Mouse (Mus musculus): ENCODE results near the gene Hnrnpl. TPM values are rescaled to one million over a fixed set of nuclear protein-coding genes. Genes with fewer than 3 reads are reported as not detected.

Gene Hnrnpl
- total and polyA plus RNA-seq, 3 experiments = 192 to 208 (median 206) TPM

DNA sequence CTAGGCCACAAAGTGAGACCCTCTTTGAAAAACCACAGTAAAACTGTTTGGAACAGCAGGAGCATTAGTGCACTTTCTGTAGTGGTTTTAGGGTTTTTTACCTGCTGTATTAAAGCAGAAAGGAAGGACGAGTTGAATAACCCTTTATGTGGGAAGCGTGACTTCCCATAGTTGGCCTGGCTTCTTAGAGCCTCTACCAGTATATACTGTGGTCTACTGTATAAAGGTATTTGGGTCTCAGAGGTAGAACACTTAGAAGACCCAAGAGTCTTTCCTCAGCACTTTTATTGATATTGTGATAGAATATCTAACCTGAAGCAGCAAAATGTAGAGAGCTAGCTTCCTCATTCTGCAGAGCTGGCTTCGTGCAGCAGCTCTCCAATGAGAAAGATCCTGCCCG is 11.2 kb downstream of the Hnrnpl start:
- no peak for DNase-seq
- no peak overlapping the region for H3K4me3 ChIP-seq
- peak overlapping the region; percentile 75 for H3K27ac ChIP-seq
- H3K4me1 ChIP-seq (ENCODE audit: control insufficient read depth, insufficient read depth, low read length) = peaks cover 44% of the 10 kb centered on the region
- TF ChIP-seq CTCF (IDR thresholded peaks at IDR 0.05) (no peak), EP300 (IDR thresholded peaks at IDR 0.05; ENCODE audit: insufficient read depth, low read depth, low read length) (no peak), POLR2A (IDR thresholded peaks at IDR 0.05; ENCODE audit: insufficient read depth, low read depth, low read length) (no peak)
- no peaks in the 10 kb centered on the region for H3K27me3 ChIP-seq (ENCODE audit: control insufficient read depth, insufficient read depth, low read length)
- 49% methylated on average over 4 of the region's 4 CpGs for WGBS
- H3K9ac ChIP-seq (ENCODE audit: low read depth, low read length) = no peak overlapping the region
- intact Hi-C loops (cut with DNase I) = no loop called here
- H3K79me2 ChIP-seq (replicated peaks; ENCODE audit: control insufficient read depth, insufficient read depth, low read length) = no peaks in the 10 kb centered on the region
- peaks cover 61% of the 10 kb centered on the region for H3K36me3 ChIP-seq (ENCODE audit: control insufficient read depth, insufficient read depth, low read length)

DNA sequence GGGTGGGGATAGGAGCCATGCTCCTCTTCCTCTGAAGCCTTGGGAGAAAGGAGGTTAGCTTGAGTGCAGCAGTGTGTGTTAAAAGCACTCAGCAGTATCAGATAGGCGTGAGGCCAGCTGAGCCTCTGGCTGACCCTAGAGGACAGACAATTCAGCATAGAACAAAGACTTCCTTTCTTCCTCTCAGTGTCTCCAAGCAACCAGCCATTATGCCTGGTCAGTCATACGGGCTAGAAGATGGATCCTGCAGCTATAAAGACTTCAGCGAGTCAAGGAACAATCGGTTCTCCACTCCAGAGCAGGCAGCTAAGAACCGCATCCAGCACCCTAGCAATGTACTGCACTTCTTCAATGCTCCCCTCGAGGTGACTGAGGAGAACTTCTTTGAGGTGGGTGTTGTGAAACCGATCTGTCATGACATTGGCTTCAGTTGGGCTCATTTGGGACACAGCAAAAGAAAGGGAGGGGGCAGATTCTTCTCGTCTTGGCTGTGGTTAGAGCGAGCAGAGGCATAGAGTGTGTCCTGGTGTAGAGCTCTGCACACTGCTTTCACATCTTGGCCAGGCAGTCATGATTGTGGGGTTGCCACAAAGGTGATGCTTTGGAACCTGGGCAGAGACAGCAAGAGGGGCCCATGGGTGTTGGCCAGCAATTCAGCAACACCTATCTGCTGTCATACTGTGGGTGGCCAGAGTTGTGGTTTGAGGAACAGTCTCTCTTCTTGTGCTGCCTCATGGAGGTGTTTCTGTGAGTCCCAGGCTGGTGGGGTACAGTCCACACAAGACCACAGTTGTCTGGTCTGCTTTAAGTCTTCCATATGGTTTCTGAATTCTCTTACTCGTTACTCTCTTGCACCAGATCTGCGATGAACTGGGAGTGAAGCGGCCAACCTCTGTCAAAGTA is 12.3 kb downstream of the Hnrnpl start:
- peaks cover 50% of the 10 kb centered on the region for H3K36me3 ChIP-seq (ENCODE audit: control insufficient read depth, insufficient read depth, low read length)
- H3K27ac ChIP-seq = peak overlapping the region; percentile 75
- TF ChIP-seq POLR2A (IDR thresholded peaks at IDR 0.05; ENCODE audit: insufficient read depth, low read depth, low read length) (0 out of 2 replicates have a peak, but pooled peaks have one; percentile 17), CTCF (IDR thresholded peaks at IDR 0.05) (no peak), EP300 (IDR thresholded peaks at IDR 0.05; ENCODE audit: insufficient read depth, low read depth, low read length) (peak; percentile 70; the same call in 1 of the 2 replicates)
- WGBS = 19% methylated on average over 12 of the region's 12 CpGs
- intact Hi-C loops (cut with DNase I) = no loop called here
- peak; percentile 64 to 72 for DNase-seq
- H3K79me2 ChIP-seq (replicated peaks; ENCODE audit: control insufficient read depth, insufficient read depth, low read length) = no peaks in the 10 kb centered on the region
- H3K27me3 ChIP-seq (ENCODE audit: control insufficient read depth, insufficient read depth, low read length) = no peaks in the 10 kb centered on the region
- H3K9ac ChIP-seq (ENCODE audit: low read depth, low read length) = no peak overlapping the region
- H3K4me3 ChIP-seq = no peak overlapping the region
- H3K4me1 ChIP-seq (ENCODE audit: control insufficient read depth, insufficient read depth, low read length) = peaks cover 39% of the 10 kb centered on the region

DNA sequence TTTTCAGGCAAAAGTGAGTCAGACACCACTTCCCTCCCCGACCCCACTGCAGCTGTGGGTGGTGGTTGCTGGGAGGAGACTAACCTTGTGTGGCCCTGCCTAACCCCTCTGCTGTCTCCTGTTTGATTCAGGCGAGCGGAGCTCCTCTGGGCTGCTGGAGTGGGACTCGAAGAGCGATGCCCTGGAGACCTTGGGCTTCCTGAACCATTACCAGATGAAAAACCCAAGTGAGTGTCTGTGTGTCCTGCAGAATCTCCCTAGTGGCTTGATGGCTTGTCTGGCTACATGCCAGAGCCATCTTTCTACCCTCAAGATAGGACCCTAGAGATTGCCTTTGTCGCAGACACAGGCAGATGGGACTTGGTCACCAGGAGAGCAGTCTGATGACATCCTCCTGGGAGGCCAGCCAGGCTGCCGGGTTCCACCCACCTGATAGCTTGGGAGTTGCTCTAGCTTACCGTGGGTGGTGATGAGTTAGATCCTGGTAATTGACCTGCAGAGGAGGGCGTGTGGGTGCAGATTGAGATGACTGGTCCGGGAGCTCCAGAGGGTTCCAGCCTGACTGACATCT is 13.0 kb downstream of the Hnrnpl start:
- intact Hi-C loops (cut with DNase I) = no loop called here
- TF ChIP-seq POLR2A (IDR thresholded peaks at IDR 0.05; ENCODE audit: insufficient read depth, low read depth, low read length) = 0 out of 2 replicates have a peak, but pooled peaks have one; percentile 11
- no peak; the same call in 1 of the 2 replicates for TF ChIP-seq EP300 (IDR thresholded peaks at IDR 0.05; ENCODE audit: insufficient read depth, low read depth, low read length)
- no peak overlapping the region for H3K4me3 ChIP-seq
- peaks cover 48% of the 10 kb centered on the region for H3K36me3 ChIP-seq (ENCODE audit: control insufficient read depth, insufficient read depth, low read length)
- DNase-seq = peak; percentile 79 to 83
- no peaks in the 10 kb centered on the region for H3K27me3 ChIP-seq (ENCODE audit: control insufficient read depth, insufficient read depth, low read length)
- H3K4me1 ChIP-seq (ENCODE audit: control insufficient read depth, insufficient read depth, low read length) = peaks cover 36% of the 10 kb centered on the region
- 10% methylated on average over 10 of the region's 10 CpGs for whole genome bisulfite sequencing
- H3K9ac ChIP-seq (ENCODE audit: low read depth, low read length) = no peak overlapping the region
- peak overlapping the region; percentile 75 for H3K27ac ChIP-seq
- no peaks in the 10 kb centered on the region for H3K79me2 ChIP-seq (replicated peaks; ENCODE audit: control insufficient read depth, insufficient read depth, low read length)

DNA sequence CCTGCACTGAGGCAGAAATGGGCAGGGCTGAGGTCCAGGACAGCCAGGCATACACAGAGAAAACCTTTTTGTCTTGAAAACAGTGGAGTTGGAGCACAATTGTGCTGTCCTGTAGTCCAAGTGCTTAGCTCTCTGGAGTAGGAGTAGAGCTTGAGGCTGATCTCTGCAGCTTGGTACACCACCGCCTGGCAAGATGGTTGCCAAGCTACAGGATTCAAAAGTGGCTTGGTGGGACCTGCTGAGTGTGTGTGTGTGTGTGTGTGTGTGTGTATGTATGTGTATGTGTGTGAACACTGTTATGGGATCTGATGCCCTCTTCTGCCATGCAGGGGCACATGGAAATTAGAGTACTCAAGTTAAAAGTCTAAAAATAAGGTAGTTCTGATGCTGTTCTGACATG is 14.2 kb downstream of the Hnrnpl start:
- Histone ChIP-seq H3K27me3 (ENCODE audit: control insufficient read depth, insufficient read depth, low read length) (no peaks in the 10 kb centered on the region), H3K79me2 (replicated peaks; ENCODE audit: control insufficient read depth, insufficient read depth, low read length) (no peaks in the 10 kb centered on the region), H3K27ac (peak overlapping the region; percentile 98), H3K36me3 (ENCODE audit: control insufficient read depth, insufficient read depth, low read length) (peaks cover 43% of the 10 kb centered on the region), H3K4me1 (ENCODE audit: control insufficient read depth, insufficient read depth, low read length) (peaks cover 36% of the 10 kb centered on the region), H3K4me3 (no peak overlapping the region), H3K9ac (ENCODE audit: low read depth, low read length) (no peak overlapping the region)
- TF ChIP-seq EP300 (IDR thresholded peaks at IDR 0.05; ENCODE audit: insufficient read depth, low read depth, low read length) (no peak), CTCF (IDR thresholded peaks at IDR 0.05) (no peak), POLR2A (IDR thresholded peaks at IDR 0.05; ENCODE audit: insufficient read depth, low read depth, low read length) (no peak)
- no peak for DNase-seq
- intact Hi-C loops (cut with DNase I) = no loop called here
- 83% methylated on average over 1 of the region's 1 CpGs for WGBS

DNA sequence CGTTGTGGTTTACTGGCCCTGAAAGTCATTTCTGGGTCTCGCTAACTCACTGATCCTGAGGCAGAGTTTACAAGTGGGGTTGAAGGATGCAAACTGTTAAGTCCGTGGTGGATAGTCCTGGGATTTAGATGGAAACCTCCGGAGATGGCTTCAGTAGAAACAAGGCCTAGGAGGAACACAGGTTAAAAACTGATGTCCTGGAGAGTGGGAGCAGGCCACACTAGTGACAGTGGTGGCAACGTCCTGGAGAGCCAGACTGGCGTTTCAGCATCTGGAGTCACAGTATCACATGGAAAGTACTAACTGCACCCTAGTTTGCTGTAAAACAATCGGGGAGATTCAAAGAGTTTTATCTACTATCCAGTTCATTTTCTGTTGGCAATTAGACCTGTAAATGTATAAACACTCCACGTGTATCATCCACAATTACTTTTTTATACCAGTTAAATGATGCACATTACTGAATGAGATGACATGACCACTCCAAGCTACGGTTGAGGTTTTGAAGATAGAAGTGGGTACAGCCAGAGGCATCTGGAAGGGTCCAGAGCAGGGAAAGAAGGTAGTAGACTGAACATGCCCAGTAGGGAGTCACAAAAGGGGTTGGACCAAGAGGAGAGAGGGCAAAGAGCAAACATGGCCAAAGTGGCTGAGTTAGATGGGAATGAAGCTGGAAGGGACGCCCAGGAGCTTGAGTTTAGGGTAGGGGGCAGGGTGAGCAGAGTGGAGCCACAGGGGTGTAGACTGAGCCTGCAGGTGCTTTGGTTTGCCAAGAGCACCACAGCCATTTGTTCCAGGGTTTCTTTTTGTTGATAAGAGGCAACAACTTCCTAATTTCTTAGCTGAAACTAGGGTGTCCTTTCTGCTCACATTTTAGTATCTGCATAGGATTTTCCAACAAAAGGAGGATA is 14.9 kb downstream of the Hnrnpl start:
- Histone ChIP-seq H3K4me1 (ENCODE audit: control insufficient read depth, insufficient read depth, low read length) (peaks cover 33% of the 10 kb centered on the region), H3K4me3 (no peak overlapping the region), H3K27ac (peak overlapping the region; percentile 98), H3K79me2 (replicated peaks; ENCODE audit: control insufficient read depth, insufficient read depth, low read length) (no peaks in the 10 kb centered on the region), H3K9ac (ENCODE audit: low read depth, low read length) (no peak overlapping the region), H3K27me3 (ENCODE audit: control insufficient read depth, insufficient read depth, low read length) (no peaks in the 10 kb centered on the region), H3K36me3 (ENCODE audit: control insufficient read depth, insufficient read depth, low read length) (peaks cover 45% of the 10 kb centered on the region)
- DNase-seq = no peak
- TF ChIP-seq POLR2A (IDR thresholded peaks at IDR 0.05; ENCODE audit: insufficient read depth, low read depth, low read length) (peak; percentile 34; the same call in 1 of the 2 replicates), EP300 (IDR thresholded peaks at IDR 0.05; ENCODE audit: insufficient read depth, low read depth, low read length) (no peak)
- intact Hi-C loops (cut with DNase I) = no loop called here
- 54% methylated on average over 10 of the region's 10 CpGs for WGBS

All from heart, adult 2 months (tissue).